Mouse (Mus musculus) right cerebral cortex, postnatal 36 days (tissue): ENCODE measurements at regions not wholly inside any gene's neighbourhood (a gene's known extent, or its start where the extent isn't known, plus 50 kb on each side); places are given as distances from the start of the nearest gene placed in this dataset.

Experiments used
- DNase-seq, 2 experiments: peaks; one replicate each; pipeline ENCODE4 v3.0.0; 2022; ENCODE audit warnings: low spot score in 2 of 2, mixed read lengths in 1 of 2

DNA sequence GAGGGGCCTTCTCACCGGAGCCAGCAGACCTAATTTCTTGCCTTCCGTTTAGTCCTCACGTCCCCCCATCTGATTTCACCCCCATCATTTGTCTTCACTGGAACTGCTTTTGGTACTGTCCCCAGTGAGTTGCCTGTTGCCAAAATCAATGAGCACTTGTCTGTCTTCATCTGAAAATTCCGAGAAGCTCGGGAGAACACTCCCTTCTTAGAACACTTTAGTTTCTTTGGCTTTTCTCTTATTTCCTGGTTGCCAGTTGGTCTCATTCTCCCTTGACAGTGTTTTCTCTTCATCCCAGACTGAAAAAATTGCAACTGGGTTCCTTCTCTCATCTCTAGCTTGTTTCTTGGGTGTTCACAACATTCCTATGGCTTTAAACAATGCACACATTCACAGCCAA lies 305.2 kb upstream of the Gm9747 start:
- DNase-seq = no peak

- DNase-seq = no peak
Observed at GRCm38 (mm10) chr1:81933064-81933463, 299.8 kb upstream of the Gm9747 start.

GRCm38 (mm10) chr1:81945236-81945635 lies 287.7 kb upstream of the Gm9747 start:
- no peak for DNase-seq

- DNase-seq = no peak
Observed at GRCm38 (mm10) chr1:81950140-81950550, 282.8 kb upstream of the Gm9747 start.

GRCm38 (mm10) chr1:81950853-81951252 lies 282.1 kb upstream of the Gm9747 start:
- no peak for DNase-seq

- DNase-seq = no peak
Observed at GRCm38 (mm10) chr1:81951493-81952011, 281.4 kb upstream of the Gm9747 start.

- no peak for DNase-seq
Observed at GRCm38 (mm10) chr1:81952095-81952494, 280.8 kb upstream of the Gm9747 start.

DNA sequence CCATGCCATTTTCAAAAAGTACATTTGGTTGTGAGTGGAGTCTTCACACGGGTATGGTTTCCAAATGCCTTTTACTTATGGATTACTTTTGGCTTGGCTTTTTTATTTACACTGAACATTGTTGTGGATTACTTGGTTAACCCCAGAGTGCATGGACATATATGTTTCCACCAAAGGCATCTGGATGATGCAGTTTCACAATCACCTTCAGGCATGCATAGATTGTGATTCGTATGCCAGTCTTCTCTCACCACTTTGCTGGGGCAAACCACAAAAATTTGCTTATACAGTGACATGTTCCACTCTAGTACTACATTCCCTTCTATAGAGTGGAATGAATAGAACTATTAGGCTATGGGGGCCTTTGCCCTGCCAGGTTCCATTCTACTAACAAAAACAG lies 278.4 kb upstream of the Gm9747 start:
- DNase-seq = no peak

GRCm38 (mm10) chr1:81967062-81967461 lies 265.9 kb upstream of the Gm9747 start:
- no peak for DNase-seq

- no peak for DNase-seq
Observed at GRCm38 (mm10) chr1:81967746-81968295, 265.1 kb upstream of the Gm9747 start.

GRCm38 (mm10) chr1:81972575-81972974 lies 260.3 kb upstream of the Gm9747 start:
- DNase-seq = no peak

DNA sequence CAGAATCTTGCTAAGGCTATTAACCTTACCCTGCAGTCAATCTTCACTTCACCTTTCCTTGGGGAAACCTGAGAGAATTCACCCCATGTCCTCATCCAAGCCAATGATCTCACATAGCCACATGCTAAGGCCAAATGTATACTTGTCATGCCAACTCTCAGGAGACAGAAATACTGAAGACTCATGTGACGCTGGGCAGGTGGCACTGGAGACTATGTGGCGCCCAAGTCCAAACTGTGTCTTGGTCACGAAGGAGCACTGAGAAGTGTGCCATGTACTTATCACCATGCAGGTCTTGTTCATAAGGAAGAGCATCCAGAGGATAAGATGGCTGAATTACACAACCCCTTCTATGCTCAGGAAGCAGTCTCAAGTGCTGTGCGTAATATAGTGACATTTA lies 259.4 kb upstream of the Gm9747 start:
- DNase-seq = no peak

DNA sequence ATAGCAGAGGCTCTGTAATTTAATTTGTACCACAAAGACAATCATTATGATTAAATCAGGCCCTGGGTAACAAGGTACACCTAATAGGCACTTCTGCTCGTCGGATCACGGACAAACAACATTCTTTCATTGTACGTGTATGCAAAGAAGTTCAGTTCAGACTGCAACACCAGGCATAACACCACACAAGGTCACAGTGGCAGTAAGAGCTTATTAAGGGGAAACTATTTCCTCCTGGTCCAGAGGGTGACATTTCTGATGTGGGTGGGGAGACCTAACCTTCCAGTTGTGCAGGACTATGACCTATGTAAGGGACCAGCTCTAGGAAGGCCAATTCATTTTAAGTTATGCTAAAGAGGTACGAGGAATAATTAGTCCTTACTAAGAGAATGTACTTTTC lies 225.0 kb upstream of the Gm9747 start:
- DNase-seq = no peak

GRCm38 (mm10) chr1:82008805-82009204 lies 224.1 kb upstream of the Gm9747 start:
- no peak for DNase-seq

- DNase-seq = no peak
Observed at GRCm38 (mm10) chr1:82010995-82011394, 221.9 kb upstream of the Gm9747 start.

- no peak for DNase-seq
Observed at GRCm38 (mm10) chr1:82015341-82015740, 217.6 kb upstream of the Gm9747 start.

GRCm38 (mm10) chr1:82018701-82019404 lies 214.1 kb upstream of the Gm9747 start:
- DNase-seq = no peak

DNA sequence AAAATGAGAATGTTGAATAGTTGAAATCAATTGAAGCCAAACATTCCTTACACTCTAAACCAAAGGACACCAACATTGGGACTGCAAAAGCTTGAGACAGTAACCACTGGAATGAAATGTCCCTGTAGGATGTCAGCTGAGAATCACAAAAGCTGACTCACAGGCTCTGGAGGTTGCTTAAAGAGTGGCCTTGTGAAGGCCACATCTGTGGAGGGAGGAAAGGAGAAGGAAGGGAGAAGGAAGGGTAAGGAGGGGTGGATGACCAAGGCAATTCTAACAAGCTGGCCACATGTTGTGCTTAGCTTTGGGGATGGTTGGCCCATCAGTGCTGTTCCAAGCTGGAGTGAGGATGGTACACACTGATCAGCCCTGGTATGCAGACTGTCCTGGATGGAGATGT lies 205.2 kb upstream of the Gm9747 start:
- no peak for DNase-seq

DNA sequence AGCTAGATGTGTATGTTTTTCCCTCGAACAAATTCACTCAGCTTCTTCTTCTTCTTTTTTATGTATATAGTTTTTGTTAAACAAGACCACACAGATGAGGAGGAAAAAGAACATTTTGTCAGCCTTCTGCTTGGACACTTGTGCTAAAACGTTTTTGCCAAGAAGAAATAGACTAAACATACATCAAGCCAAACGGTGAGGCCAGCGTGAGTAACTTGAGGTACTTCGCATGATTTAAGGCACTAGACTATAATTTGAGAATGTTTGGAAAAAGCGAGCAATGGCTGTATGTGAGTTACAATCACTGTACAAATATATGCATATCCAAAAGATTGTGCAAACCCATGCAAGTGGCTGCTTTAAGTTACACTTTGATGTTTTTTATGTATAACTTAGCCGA lies 201.8 kb upstream of the Gm9747 start:
- DNase-seq = no peak

GRCm38 (mm10) chr1:82032410-82032809 lies 200.5 kb upstream of the Gm9747 start:
- DNase-seq = no peak

DNA sequence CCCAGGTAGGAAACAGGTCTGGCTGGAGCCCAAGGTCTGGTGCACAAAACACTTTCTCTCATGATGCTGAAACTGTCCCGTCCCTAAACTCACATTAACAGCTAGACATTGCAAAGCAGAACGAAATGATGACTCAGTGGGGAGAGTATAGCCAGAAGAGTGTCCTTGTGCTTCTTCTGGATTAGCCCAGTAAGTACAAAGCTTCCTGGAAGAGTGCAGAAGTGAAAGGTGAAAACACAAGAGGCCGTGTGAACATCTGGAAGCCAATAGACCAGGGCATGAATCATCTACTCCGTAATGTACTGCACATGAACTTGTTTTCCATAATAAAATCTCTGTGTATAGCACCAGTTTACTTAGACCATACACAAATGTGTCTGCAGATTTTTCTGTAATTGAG lies 194.7 kb upstream of the Gm9747 start:
- DNase-seq = no peak

- DNase-seq = no peak
Observed at GRCm38 (mm10) chr1:82038698-82039097, 194.2 kb upstream of the Gm9747 start.

DNA sequence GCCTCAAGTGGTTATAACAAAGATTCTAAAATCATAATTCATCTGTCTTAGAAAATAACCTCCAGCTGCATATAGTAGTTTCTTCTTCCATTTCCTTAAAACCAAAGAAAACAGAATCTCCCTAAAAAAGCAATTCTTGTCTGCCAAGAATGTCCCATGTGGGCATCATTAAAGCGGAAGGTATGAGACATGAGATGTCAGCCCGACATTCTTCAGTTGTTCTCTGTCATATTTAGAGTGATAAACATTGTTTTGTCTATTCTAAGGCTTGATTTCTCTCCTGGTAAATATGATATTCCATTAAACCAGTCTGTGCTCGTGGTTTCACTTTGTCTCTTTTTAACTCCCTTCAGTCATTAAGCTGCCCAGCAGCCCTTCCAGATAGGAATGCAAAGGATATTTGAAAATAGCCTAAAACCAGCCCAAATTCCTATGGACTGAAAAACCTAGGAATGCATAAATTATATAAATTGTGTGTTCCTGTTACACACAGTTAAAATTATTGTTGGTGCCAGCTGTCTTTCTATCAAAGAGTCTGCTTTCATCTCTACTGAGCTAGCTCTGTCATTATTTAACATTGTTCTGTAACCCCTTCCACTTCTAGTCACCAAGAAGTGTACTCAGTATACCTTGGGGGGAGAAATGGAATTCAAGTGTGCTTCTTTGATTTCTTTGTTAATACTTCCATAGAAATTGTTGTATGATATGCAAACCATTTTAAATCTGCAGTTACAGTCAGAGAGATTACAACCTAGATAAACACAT lies 191.4 kb upstream of the Gm9747 start:
- no peak for DNase-seq
